Mouse (Mus musculus): ENCODE measurements around the gene Ybx2.
"Not testable (repeated sequence)": the region's sequence is repeated elsewhere in the genome, so short reads cannot be mapped to it uniquely, and the experiment has no call there.

The Ybx2 gene

DNA sequence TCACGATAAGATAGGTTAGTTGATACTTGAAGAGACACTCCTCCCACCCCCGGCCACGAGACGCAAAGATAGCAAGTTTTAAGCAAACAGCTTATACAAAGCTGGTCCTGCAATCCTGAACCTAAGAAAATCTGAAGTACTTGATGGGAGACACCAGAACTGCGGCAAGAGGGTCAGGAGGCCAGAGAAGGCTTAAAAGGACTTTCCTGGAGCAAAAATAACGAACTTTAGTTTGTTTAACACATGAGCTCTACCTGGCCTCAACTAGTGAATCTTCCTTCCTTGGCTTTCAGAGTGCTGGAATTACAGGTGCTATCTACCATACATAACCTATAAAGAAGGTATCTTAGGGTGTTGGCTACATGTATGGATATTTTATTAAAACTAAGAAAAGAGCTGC is 915 bp upstream of the Ybx2 start:
- in situ Hi-C loops (cut with MboI, MseI), result no loop called here

- in situ Hi-C loops (cut with MboI, MseI), result no loop called here
Measured at GRCm38 (mm10) chr11:69936156-69936555, 560 bp downstream of the Ybx2 start.

DNA sequence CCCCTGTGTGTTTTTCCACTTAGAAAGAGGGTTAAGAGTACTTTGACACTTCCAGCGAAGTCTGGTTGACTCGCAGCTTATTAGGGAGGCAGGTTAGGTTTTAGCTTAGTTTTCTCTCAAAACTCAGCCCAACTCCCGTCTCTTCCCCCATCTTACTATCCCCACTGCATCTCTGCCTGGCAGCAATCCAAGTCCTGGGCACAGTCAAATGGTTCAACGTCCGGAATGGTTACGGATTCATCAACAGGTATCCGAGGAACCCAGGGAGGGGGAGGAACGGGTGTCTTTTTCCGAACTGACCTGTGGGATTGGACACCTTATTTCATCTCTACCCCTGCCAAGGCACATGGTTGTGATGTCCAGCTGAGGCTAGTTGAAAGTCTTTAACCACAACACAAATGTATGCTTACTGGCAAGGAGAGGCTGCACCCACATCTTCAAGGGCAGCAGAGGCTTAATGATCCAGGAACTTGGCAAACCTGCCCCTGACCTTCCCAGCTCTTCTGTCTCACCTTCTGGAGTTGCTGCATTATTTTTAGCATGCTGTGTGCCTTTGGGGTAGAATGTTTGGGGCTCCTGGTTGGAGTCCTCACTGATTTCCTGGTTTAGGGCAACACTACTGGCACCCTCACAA is 1.2 kb downstream of the Ybx2 start:
- in situ Hi-C loops (cut with MboI, MseI), result no loop called here

GRCm38 (mm10) chr11:69937385-69937784 is 1.8 kb downstream of the Ybx2 start:
- in situ Hi-C loops (cut with MboI, MseI), result no loop called here

DNA sequence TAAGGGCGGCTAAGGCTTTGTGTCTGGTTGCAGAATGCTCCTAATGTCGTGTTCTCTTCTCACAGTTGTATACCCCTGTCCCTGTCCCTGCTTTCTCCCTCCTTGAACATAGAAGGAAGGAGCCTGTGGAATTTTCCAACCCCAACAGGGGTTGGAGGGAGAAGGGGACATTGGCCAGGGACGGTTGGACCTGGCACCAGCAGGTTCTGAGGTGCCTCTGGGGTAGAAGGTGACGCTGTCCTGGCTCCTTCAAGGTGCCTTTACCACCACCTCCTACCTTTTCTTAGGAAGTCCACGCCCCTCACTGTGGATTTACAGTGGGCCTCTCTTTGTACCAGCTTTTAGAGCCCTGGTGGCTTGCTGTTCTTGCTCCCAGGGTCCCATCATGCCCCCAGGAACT is 2.2 kb downstream of the Ybx2 start:
- in situ Hi-C loops (cut with MboI, MseI), result no loop called here

DNA sequence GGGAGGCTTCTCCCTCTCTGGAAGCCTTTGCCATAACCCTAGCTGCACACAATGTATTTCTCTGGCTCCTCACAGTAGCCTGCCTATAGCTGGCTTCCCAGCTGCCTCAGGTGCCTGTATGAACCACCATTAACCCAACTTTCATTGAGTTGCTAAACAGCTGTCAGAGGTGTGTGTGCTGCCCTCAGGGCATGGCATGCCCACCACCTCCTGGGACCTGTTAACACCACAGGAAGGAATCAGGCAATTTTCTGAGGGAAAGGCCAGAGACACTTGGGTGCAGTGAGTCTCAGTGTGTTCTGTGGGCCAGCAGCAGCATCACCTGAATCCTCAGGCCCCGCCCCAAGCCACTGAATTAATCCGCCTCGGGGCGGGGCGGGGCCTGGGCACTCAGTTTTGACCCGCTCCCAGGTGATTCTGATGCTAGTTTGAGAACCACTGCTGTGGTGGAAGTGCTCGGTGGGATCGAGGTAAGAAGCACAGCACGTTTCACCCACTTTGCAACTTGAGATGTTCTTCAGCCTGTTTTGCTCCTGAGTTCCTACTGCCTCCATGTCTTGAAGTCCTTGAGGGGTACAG is 2.9 kb downstream of the Ybx2 start:
- in situ Hi-C loops (cut with MboI, MseI), result no loop called here

DNA sequence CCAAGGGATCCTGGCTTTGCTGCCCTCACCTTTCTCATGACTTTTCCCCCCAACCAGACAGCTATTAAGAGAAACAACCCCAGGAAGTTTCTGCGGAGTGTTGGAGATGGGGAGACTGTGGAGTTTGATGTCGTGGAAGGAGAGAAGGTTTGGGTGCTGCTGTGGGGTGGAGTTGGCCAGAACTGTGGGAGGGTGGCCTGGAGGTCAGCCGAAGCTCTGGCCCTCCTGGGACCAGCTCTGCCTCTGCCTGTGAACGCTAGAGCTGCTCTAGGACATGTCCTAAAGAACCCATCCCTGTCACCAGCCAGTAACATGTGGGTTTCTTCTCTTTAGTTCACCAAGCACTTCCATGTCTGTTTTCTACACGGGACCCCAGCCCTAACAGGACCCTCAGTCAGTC is 3.6 kb downstream of the Ybx2 start:
- in situ Hi-C loops (cut with MboI, MseI), result no loop called here

GRCm38 (mm10) chr11:69939731-69940130 is 4.1 kb downstream of the Ybx2 start:
- in situ Hi-C loops (cut with MboI, MseI), result no loop called here

GRCm38 (mm10) chr11:69940962-69941361 is 5.4 kb downstream of the Ybx2 start:
- in situ Hi-C loops (cut with MboI, MseI), result no loop called here

GRCm38 (mm10) chr11:69945216-69945615 is 9.6 kb downstream of the Ybx2 start:
- in situ Hi-C loops (cut with MboI, MseI), result no loop called here

DNA sequence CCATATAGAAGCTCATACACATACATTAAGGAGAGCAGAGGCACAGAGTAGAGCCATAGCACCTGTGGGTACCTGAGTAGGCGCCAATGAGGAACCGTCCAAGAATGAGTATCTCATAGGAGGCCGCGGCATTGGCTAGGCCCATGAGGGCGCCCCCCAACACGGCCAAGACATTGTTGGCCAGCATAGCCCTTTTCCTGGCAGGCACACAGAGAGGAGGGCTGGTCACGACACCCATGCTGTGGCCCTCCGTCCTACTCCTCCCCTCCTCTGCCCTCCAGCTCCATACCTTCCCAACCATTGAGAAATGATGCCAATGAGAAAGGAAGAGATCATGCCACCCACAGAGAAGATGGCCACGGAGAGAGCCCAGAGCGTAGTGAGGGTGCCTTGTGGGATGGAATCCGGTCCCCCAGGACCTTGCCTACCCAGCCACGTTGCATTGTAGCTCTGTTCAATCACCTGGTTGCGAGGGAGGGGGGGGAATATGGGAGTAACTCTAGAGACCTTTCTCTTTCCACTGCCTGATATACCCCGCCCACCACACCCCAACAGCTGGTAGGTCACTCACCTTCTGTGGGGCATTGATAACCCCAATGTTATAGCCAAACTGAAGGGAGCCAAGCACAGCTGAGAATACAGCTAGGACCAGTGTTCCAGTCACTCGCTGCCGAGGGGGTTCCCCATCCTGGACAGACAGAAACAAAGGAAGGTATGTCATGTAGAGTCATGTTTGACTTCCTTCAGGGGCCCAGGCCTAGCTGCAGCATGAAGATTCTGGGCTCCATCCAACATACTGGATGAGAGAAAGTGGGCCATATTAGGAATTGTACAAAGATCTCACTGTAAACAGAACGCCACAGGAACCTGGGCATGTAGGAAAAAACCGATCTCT is 10.6 kb downstream of the Ybx2 start:
- in situ Hi-C loops (cut with MboI, MseI), result no loop called here

- in situ Hi-C loops (cut with MboI, MseI), result no loop called here
Measured at GRCm38 (mm10) chr11:69947337-69948065, 11.9 kb downstream of the Ybx2 start.

GRCm38 (mm10) chr11:69948066-69948762 is 12.6 kb downstream of the Ybx2 start, which contains the start of gene Slc2a4:
Gene Slc2a4 (minus strand): TSS chr11:69948188.
- in situ Hi-C loops (cut with MboI, MseI), result no loop called here

DNA sequence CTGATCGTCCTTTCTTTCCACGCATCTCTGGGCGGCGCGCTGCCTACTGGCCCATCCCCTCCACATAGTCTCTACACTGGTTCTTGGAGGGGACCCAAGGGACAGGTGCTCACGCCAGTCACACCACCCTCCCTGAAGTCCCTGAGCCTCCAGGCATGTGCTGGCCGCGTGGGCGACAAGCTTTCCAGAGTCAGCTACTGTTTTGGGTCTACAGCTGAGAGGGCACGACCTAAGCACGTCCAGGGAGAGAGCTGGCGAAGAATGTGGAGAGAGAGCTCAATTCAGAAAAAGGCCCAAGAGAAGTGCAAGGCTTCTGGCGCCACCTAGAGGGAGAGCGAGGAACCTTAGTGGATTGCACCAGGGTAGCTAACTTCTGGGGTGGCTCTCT is 13.2 kb downstream of the Ybx2 start:
- in situ Hi-C loops (cut with MboI, MseI), result no loop called here

DNA sequence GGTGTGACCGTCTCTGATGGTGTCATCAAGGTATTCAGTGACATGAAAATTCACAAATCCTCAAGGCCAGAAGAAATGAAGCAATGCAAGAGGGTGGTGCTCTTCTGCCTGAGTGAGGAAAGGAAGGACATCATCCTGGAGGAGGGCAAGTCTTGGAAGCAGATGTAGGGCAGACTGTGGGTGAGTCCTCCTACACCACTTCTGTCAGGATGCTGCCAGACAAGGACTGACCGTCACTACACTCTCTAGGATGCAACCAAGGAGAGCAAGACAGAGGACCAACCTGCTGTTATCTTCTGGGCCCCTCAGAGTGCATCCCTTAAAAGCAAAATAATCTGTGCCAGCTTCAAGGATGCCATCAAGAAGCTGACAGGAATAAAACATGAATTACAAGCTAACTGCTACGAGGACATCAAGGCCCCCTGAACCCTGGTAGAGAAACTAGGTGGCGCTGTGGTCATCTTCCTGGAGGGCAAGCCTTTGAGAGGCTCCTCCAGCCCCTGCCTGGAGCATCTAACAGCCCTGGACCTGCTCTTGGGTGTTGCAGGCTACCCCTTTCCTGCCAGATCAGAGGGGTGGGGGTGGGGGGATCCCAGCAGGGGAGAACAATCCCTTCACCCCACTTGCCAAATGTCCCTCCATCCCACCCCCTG is 15.3 kb downstream of the Ybx2 start:
- in situ Hi-C loops (cut with MboI, MseI), result no loop called here

GRCm38 (mm10) chr11:69952274-69952673 is 16.7 kb downstream of the Ybx2 start:
- in situ Hi-C loops (cut with MboI, MseI), result no loop called here

GRCm38 (mm10) chr11:69953267-69953915 is 17.8 kb downstream of the Ybx2 start:
- in situ Hi-C loops (cut with MboI, MseI), result no loop called here

- in situ Hi-C loops (cut with MboI, MseI), result not testable (repeated sequence)
Measured at GRCm38 (mm10) chr11:69955618-69956017, 20.0 kb downstream of the Ybx2 start.

DNA sequence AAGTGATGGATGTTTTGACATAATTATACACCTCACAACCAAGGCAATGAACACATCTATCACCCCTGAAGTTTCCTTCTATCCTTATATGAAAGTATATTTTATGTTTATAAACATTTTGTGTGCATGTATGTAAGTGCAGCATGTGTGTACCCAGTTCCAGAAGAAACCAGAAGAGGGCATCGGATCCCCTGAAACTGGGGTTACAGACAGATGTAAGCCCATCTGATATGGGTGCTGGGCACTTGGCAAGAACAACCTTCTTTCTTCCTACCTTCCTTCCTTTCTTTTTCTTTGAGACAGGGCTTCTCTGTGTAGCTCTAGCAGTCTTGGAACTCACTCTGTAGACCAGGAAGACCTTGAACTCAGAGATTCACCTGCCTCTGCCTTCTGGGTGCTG is 20.6 kb downstream of the Ybx2 start:
- in situ Hi-C loops (cut with MboI, MseI), result no loop called here

GRCm38 (mm10) chr11:69960616-69961015 is 25.0 kb downstream of the Ybx2 start:
- in situ Hi-C loops (cut with MboI, MseI), result no loop called here

All from regulatory T cell (primary cell).